Mouse (Mus musculus): ENCODE measurements at regions not wholly inside any gene's neighbourhood (a gene's known extent, or its start where the extent isn't known, plus 50 kb on each side); places are given as distances from the start of the nearest gene placed in this dataset.

GRCm38 (mm10) chr11:34941486-34942456 is 108.3 kb upstream of the Spdl1 start:
- peaks cover 12% of the 10 kb centered on the region for H3K4me1 ChIP-seq
- ATAC-seq (ENCODE audit: low FRiP score) = peak; percentile 79
- no peaks in the 10 kb centered on the region for H3K36me3 ChIP-seq (replicated peaks)
- no peaks in the 10 kb centered on the region for H3K27me3 ChIP-seq
- no peaks in the 10 kb centered on the region for H3K9me3 ChIP-seq
- H3K9ac ChIP-seq = no peak overlapping the region
- H3K4me2 ChIP-seq = no peak overlapping the region
- 0 out of 2 replicates have a peak overlapping the region, but pooled peaks have one; percentile 42 for H3K27ac ChIP-seq
- 46% methylated on average over 4 of the region's 4 CpGs for WGBS
- H3K4me3 ChIP-seq (replicated peaks) = no peak overlapping the region

- H3K27me3 ChIP-seq = no peaks in the 10 kb centered on the region
Observed at GRCm38 (mm10) chr11:34940151-34940550, 106.7 kb upstream of the Spdl1 start.

GRCm38 (mm10) chr11:34939002-34939401 is 105.6 kb upstream of the Spdl1 start:
- no peak overlapping the region for H3K4me3 ChIP-seq (replicated peaks)
- no peaks in the 10 kb centered on the region for H3K9me3 ChIP-seq
- H3K9ac ChIP-seq = no peak overlapping the region
- ATAC-seq (ENCODE audit: low FRiP score) = no peak
- H3K4me2 ChIP-seq = no peak overlapping the region
- WGBS = 76% methylated on average over 4 of the region's 4 CpGs
- no peak overlapping the region for H3K27ac ChIP-seq
- peaks cover 12% of the 10 kb centered on the region for H3K4me1 ChIP-seq
- H3K36me3 ChIP-seq (replicated peaks) = no peaks in the 10 kb centered on the region
- no peaks in the 10 kb centered on the region for H3K27me3 ChIP-seq

More at GRCm38 (mm10) chr11:34940151-34940550, 106.7 kb upstream of the Spdl1 start:
- 84% methylated on average over 8 of the region's 8 CpGs for WGBS
- Histone ChIP-seq H3K4me3 (replicated peaks) (no peak overlapping the region), H3K27ac (no peak overlapping the region), H3K9me3 (no peaks in the 10 kb centered on the region), H3K9ac (no peak overlapping the region), H3K4me1 (peaks cover 12% of the 10 kb centered on the region), H3K36me3 (replicated peaks) (no peaks in the 10 kb centered on the region), H3K4me2 (no peak overlapping the region)
- ATAC-seq (ENCODE audit: low FRiP score) = no peak

GRCm38 (mm10) chr11:34932191-34932590 is 98.8 kb upstream of the Spdl1 start:
- Histone ChIP-seq H3K27me3 (no peaks in the 10 kb centered on the region), H3K4me1 (no peaks in the 10 kb centered on the region), H3K9ac (no peak overlapping the region), H3K4me2 (no peak overlapping the region), H3K36me3 (replicated peaks) (no peaks in the 10 kb centered on the region), H3K9me3 (no peaks in the 10 kb centered on the region), H3K27ac (no peak overlapping the region), H3K4me3 (replicated peaks) (no peak overlapping the region)
- ATAC-seq (ENCODE audit: low FRiP score) = no peak

GRCm38 (mm10) chr11:34917175-34917574 is 83.7 kb upstream of the Spdl1 start:
- no peaks in the 10 kb centered on the region for H3K9me3 ChIP-seq
- 0 out of 2 replicates have a peak, but pooled peaks cover 2% of the 10 kb centered on the region for H3K27me3 ChIP-seq
- no peak overlapping the region for H3K4me3 ChIP-seq (replicated peaks)
- WGBS = 73% methylated on average over 1 of the region's 1 CpGs
- H3K36me3 ChIP-seq (replicated peaks) = no peaks in the 10 kb centered on the region
- no peaks in the 10 kb centered on the region for H3K4me1 ChIP-seq
- no peak for ATAC-seq (ENCODE audit: low FRiP score)
- H3K27ac ChIP-seq = no peak overlapping the region
- H3K9ac ChIP-seq = no peak overlapping the region
- H3K4me2 ChIP-seq = no peak overlapping the region

- Histone ChIP-seq H3K36me3 (replicated peaks) (no peaks in the 10 kb centered on the region), H3K9me3 (no peaks in the 10 kb centered on the region), H3K27me3 (0 out of 2 replicates have a peak, but pooled peaks cover 5% of the 10 kb centered on the region), H3K9ac (no peak overlapping the region), H3K4me2 (no peak overlapping the region), H3K27ac (no peak overlapping the region), H3K4me1 (peaks cover 4% of the 10 kb centered on the region; the same call in 1 of the 2 replicates), H3K4me3 (replicated peaks) (no peak overlapping the region)
- 58% methylated on average over 5 of the region's 5 CpGs for WGBS
- no peak for ATAC-seq (ENCODE audit: low FRiP score)
Observed at GRCm38 (mm10) chr11:34909841-34910240, 76.4 kb upstream of the Spdl1 start.

GRCm38 (mm10) chr11:34904271-34904670 is 70.8 kb upstream of the Spdl1 start:
- Histone ChIP-seq H3K9me3 (no peaks in the 10 kb centered on the region), H3K36me3 (replicated peaks) (no peaks in the 10 kb centered on the region), H3K27me3 (no peaks in the 10 kb centered on the region), H3K4me3 (replicated peaks) (no peak overlapping the region), H3K4me2 (no peak overlapping the region), H3K9ac (no peak overlapping the region), H3K27ac (no peak overlapping the region), H3K4me1 (no peaks in the 10 kb centered on the region)
- no peak for ATAC-seq (ENCODE audit: low FRiP score)
- WGBS = 76% methylated on average over 4 of the region's 4 CpGs

- Histone ChIP-seq H3K9ac (no peak overlapping the region), H3K27me3 (no peaks in the 10 kb centered on the region), H3K9me3 (no peaks in the 10 kb centered on the region), H3K4me2 (no peak overlapping the region), H3K4me1 (no peaks in the 10 kb centered on the region), H3K4me3 (replicated peaks) (no peak overlapping the region), H3K27ac (no peak overlapping the region), H3K36me3 (replicated peaks) (no peaks in the 10 kb centered on the region)
- no peak for ATAC-seq (ENCODE audit: low FRiP score)
- WGBS = 67% methylated on average over 3 of the region's 3 CpGs
Observed at GRCm38 (mm10) chr11:34899400-34899799, 66.0 kb upstream of the Spdl1 start.

- no peaks in the 10 kb centered on the region for H3K9me3 ChIP-seq
- H3K4me2 ChIP-seq = no peak overlapping the region
- H3K27ac ChIP-seq = no peak overlapping the region
- H3K36me3 ChIP-seq (replicated peaks) = no peaks in the 10 kb centered on the region
- WGBS = 88% methylated on average over 7 of the region's 7 CpGs
- no peak overlapping the region for H3K4me3 ChIP-seq (replicated peaks)
- H3K9ac ChIP-seq = no peak overlapping the region
- ATAC-seq (ENCODE audit: low FRiP score) = no peak
- H3K4me1 ChIP-seq = no peaks in the 10 kb centered on the region
- H3K27me3 ChIP-seq = no peaks in the 10 kb centered on the region
Observed at GRCm38 (mm10) chr11:34895624-34896023, 62.2 kb upstream of the Spdl1 start.

GRCm38 (mm10) chr11:34888374-34889136 is 55.1 kb upstream of the Spdl1 start:
- Histone ChIP-seq H3K4me2 (no peak overlapping the region), H3K4me1 (no peaks in the 10 kb centered on the region), H3K36me3 (replicated peaks) (no peaks in the 10 kb centered on the region), H3K27ac (no peak overlapping the region), H3K9me3 (no peaks in the 10 kb centered on the region), H3K27me3 (no peaks in the 10 kb centered on the region), H3K9ac (no peak overlapping the region), H3K4me3 (replicated peaks) (no peak overlapping the region)
- no peak for ATAC-seq (ENCODE audit: low FRiP score)
- 71% methylated on average over 7 of the region's 7 CpGs for WGBS

- Histone ChIP-seq H3K4me1 (no peaks in the 10 kb centered on the region), H3K27ac (no peak overlapping the region), H3K9ac (no peak overlapping the region), H3K4me3 (replicated peaks) (no peak overlapping the region), H3K9me3 (no peaks in the 10 kb centered on the region), H3K4me2 (no peak overlapping the region), H3K27me3 (no peaks in the 10 kb centered on the region), H3K36me3 (replicated peaks) (no peaks in the 10 kb centered on the region)
- no peak for ATAC-seq (ENCODE audit: low FRiP score)
- 82% methylated on average over 3 of the region's 3 CpGs for WGBS
Observed at GRCm38 (mm10) chr11:34887587-34887986, 54.1 kb upstream of the Spdl1 start.
